Mouse (Mus musculus) bone marrow, adult 2 months (tissue): ENCODE data around the gene Ushbp1.
A peak's percentile ranks its signal among the peaks of the same experiment; 100 is the strongest.

Source experiments
- CTCF ChIP-seq: fragments of 200-500 bp; IDR thresholded peaks from 2 replicates; pipeline ENCODE4 v1.5.1; 2011; ENCODE audit warnings: low read length, control low read depth; ENCODE audit not compliant: control insufficient read depth, insufficient read depth
- POLR2A ChIP-seq: fragments of 200-500 bp; IDR thresholded peaks from 2 replicates; pipeline ENCODE4 v1.6.1; 2011; ENCODE audit warnings: low read depth, mild to moderate bottlenecking, control low read depth, low read length, borderline replicate concordance; ENCODE audit not compliant: control insufficient read depth

- TF ChIP-seq CTCF (peak; percentile 14; the same call in 1 of the 2 replicates), POLR2A (no peak)
These were observed 45.8 kb upstream of the Ushbp1 start for GRCm38 (mm10) chr8:71441404-71441803.
